Mouse (Mus musculus): ENCODE results near the gene Adk. TPM values are rescaled to one million over a fixed set of nuclear protein-coding genes. Genes with fewer than 3 reads are reported as not detected.

Gene Adk
- polyA plus RNA-seq, 1 experiment from 2014 or later, result 79.3 TPM

DNA sequence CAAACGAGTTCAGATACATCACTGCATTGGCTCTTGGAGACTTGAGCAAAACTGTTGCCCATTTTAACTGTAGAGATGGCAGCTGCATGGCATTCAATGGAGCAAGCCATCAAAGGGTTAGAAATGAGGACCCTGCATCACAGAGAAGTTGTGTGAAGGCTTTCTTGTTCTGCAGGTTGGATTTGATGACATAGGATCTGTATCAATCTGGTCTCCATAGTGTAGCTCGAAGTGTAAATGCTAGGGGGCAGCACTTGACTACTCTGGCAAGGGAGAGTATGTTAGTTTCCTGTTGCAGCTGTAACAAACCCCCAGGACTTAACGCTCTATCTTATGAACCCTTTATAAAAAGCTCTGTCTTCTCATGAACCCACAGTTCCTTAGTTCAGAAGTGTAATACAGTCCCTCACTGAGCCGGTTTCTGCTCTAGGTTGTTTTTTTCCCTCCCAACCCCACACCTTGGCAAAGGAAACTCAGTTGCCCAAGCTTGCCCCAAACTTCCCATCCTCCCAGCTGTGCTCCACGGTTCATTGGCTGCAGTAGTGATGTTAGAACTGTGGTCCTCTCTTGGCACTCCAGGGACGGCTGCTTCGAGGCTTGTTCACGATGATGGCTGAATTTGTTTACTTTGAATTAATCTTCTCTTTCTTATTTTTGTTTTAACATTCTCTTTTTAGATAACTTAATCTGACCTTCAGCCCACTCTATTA, 91.2 kb downstream of the Adk start:
- Histone ChIP-seq H3K27me3 (no peaks in the 10 kb centered on the region), H3K4me2 (replicated peaks) (no peak overlapping the region), H3K36me3 (no peaks in the 10 kb centered on the region), H3K4me3 (no peak overlapping the region), H3K9me3 (replicated peaks) (no peaks in the 10 kb centered on the region), H3K27ac (no peak overlapping the region), H3K4me1 (no peaks in the 10 kb centered on the region), H3K9ac (no peak overlapping the region)
- 73% methylated on average over 8 of the region's 8 CpGs for WGBS
- ATAC-seq (ENCODE audit: low FRiP score), result no peak

- H3K4me3 ChIP-seq, result no peak overlapping the region
- 98% methylated on average over 1 of the region's 1 CpGs for WGBS
- no peak overlapping the region for H3K27ac ChIP-seq
- H3K36me3 ChIP-seq, result no peaks in the 10 kb centered on the region
- H3K9me3 ChIP-seq (replicated peaks), result no peaks in the 10 kb centered on the region
- no peak overlapping the region for H3K4me2 ChIP-seq (replicated peaks)
- no peaks in the 10 kb centered on the region for H3K4me1 ChIP-seq
- H3K9ac ChIP-seq, result no peak overlapping the region
- no peak for ATAC-seq (ENCODE audit: low FRiP score)
- H3K27me3 ChIP-seq, result no peaks in the 10 kb centered on the region
Measured at GRCm38 (mm10) chr14:21147171-21147570, 94.8 kb downstream of the Adk start.

GRCm38 (mm10) chr14:21150301-21150700, 97.9 kb downstream of the Adk start:
- ATAC-seq (ENCODE audit: low FRiP score), result no peak
- Histone ChIP-seq H3K36me3 (no peaks in the 10 kb centered on the region), H3K9me3 (replicated peaks) (no peaks in the 10 kb centered on the region), H3K27ac (no peak overlapping the region), H3K4me1 (no peaks in the 10 kb centered on the region), H3K4me3 (no peak overlapping the region), H3K27me3 (no peaks in the 10 kb centered on the region), H3K9ac (no peak overlapping the region), H3K4me2 (replicated peaks) (no peak overlapping the region)
- WGBS, result 82% methylated on average over 4 of the region's 4 CpGs

DNA sequence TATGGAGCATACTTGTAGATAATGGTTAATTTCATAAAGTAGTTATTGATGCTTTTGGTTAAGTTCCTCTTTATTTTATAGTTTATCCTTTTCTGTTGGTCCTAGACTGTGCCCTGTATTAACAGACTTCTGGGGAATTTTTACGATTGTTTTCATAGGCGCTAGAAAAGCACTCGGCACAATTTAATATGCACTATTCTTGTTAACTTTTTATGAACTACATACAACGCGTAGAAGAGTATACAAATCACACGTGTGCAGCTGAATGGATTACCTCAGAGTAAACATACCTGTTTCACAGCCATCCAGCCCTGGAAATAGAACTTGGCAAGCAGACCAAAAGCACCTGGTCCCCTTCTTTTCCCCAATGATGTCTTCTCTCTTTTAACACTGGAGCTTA, 99.7 kb downstream of the Adk start:
- Histone ChIP-seq H3K9me3 (replicated peaks) (no peaks in the 10 kb centered on the region), H3K4me2 (replicated peaks) (no peak overlapping the region), H3K4me1 (no peaks in the 10 kb centered on the region), H3K9ac (no peak overlapping the region), H3K36me3 (no peaks in the 10 kb centered on the region), H3K27ac (no peak overlapping the region), H3K4me3 (no peak overlapping the region), H3K27me3 (no peaks in the 10 kb centered on the region)
- no peak for ATAC-seq (ENCODE audit: low FRiP score)
- WGBS, result 94% methylated on average over 6 of the region's 6 CpGs

- H3K4me3 ChIP-seq, result no peak overlapping the region
- no peak overlapping the region for H3K27ac ChIP-seq
- no peak overlapping the region for H3K4me2 ChIP-seq (replicated peaks)
- no peaks in the 10 kb centered on the region for H3K36me3 ChIP-seq
- no peaks in the 10 kb centered on the region for H3K27me3 ChIP-seq
- 55% methylated on average over 10 of the region's 10 CpGs for WGBS
- no peaks in the 10 kb centered on the region for H3K9me3 ChIP-seq (replicated peaks)
- ATAC-seq (ENCODE audit: low FRiP score), result no peak
- no peak overlapping the region for H3K9ac ChIP-seq
- no peaks in the 10 kb centered on the region for H3K4me1 ChIP-seq
Measured at GRCm38 (mm10) chr14:21165706-21166105, 113.3 kb downstream of the Adk start.

DNA sequence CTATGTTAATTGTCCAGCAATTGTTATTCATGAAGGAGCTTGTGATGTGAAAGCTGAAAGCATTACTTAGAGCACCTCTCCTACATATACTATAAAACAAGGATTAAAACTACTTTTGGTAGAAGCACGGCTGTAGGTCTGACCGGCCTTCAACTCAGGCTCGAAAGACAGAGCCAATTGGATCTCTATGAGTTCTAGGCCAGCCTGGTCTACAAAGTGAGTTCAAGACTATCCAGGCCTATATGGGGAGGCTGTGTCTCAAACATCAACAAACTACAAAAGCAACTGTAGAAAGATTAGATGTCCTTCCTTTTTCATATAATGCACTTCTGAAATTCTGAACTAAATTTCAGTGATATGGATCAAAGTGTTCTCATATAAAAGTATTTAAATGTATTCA, 113.7 kb downstream of the Adk start:
- Histone ChIP-seq H3K9me3 (replicated peaks) (no peaks in the 10 kb centered on the region), H3K27ac (no peak overlapping the region), H3K4me2 (replicated peaks) (no peak overlapping the region), H3K9ac (no peak overlapping the region), H3K27me3 (no peaks in the 10 kb centered on the region), H3K4me3 (no peak overlapping the region), H3K4me1 (no peaks in the 10 kb centered on the region), H3K36me3 (no peaks in the 10 kb centered on the region)
- no peak for ATAC-seq (ENCODE audit: low FRiP score)
- WGBS, result 80% methylated on average over 3 of the region's 3 CpGs

- no peaks in the 10 kb centered on the region for H3K27me3 ChIP-seq
- no peak overlapping the region for H3K27ac ChIP-seq
- no peaks in the 10 kb centered on the region for H3K9me3 ChIP-seq (replicated peaks)
- ATAC-seq (ENCODE audit: low FRiP score), result no peak
- 91% methylated on average over 1 of the region's 1 CpGs for WGBS
- no peaks in the 10 kb centered on the region for H3K36me3 ChIP-seq
- H3K4me3 ChIP-seq, result no peak overlapping the region
- no peak overlapping the region for H3K9ac ChIP-seq
- H3K4me1 ChIP-seq, result no peaks in the 10 kb centered on the region
- no peak overlapping the region for H3K4me2 ChIP-seq (replicated peaks)
Measured at GRCm38 (mm10) chr14:21173973-21174745, 121.8 kb downstream of the Adk start.

GRCm38 (mm10) chr14:21174804-21175203, 122.4 kb downstream of the Adk start:
- H3K4me3 ChIP-seq, result no peak overlapping the region
- no peaks in the 10 kb centered on the region for H3K27me3 ChIP-seq
- no peak overlapping the region for H3K9ac ChIP-seq
- H3K4me1 ChIP-seq, result no peaks in the 10 kb centered on the region
- no peaks in the 10 kb centered on the region for H3K36me3 ChIP-seq
- WGBS, result 94% methylated on average over 2 of the region's 2 CpGs
- no peak overlapping the region for H3K27ac ChIP-seq
- H3K9me3 ChIP-seq (replicated peaks), result no peaks in the 10 kb centered on the region
- H3K4me2 ChIP-seq (replicated peaks), result no peak overlapping the region
- ATAC-seq (ENCODE audit: low FRiP score), result no peak

DNA sequence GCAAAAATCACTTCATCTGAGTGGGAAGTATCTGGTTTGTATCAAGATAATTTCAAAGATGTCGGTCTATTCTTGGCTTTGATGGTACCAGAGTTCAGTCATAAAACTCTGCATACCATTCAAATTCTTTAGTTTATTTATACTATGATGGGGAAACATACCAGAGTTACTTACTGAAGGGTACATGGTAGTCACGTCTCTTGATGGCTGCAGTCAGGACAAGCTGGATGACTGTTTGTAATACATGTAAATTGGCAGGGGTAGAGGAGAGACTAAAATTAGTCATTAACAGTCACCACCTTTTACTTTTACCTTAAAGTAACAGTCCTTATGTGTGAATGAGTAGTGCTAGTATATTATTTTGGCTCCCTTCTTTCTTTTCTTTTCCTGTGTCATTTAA, 125.4 kb downstream of the Adk start:
- no peak for ATAC-seq (ENCODE audit: low FRiP score)
- Histone ChIP-seq H3K9me3 (replicated peaks) (no peaks in the 10 kb centered on the region), H3K4me1 (no peaks in the 10 kb centered on the region), H3K4me3 (no peak overlapping the region), H3K36me3 (no peaks in the 10 kb centered on the region), H3K27me3 (no peaks in the 10 kb centered on the region), H3K27ac (no peak overlapping the region), H3K9ac (no peak overlapping the region), H3K4me2 (replicated peaks) (no peak overlapping the region)
- WGBS, result 79% methylated on average over 2 of the region's 2 CpGs

- 89% methylated on average over 6 of the region's 6 CpGs for WGBS
Measured at GRCm38 (mm10) chr14:21178356-21178755, 126.0 kb downstream of the Adk start.

DNA sequence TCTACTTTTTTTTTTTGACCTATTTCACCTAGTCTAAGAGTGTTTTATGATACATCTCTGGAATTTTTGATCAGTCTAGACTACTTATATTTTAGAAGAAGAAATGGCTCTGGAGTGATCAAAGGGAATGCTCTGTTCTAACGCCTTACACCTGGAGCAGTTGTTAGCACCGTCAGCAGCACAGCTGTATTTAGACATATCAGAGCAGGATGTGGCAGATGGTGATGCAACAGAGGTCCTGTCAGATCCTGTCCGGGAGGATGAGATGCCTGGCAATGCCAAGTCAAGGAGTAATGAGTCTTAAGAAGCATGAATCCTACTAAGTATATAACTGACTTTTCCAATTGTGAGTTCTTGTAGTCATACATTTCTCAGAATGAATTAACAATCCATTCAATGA, 128.7 kb downstream of the Adk start:
- no peak overlapping the region for H3K27ac ChIP-seq
- no peak overlapping the region for H3K9ac ChIP-seq
- H3K4me3 ChIP-seq, result no peak overlapping the region
- H3K36me3 ChIP-seq, result no peaks in the 10 kb centered on the region
- H3K4me2 ChIP-seq (replicated peaks), result no peak overlapping the region
- WGBS, result 82% methylated on average over 3 of the region's 3 CpGs
- ATAC-seq (ENCODE audit: low FRiP score), result no peak
- no peaks in the 10 kb centered on the region for H3K9me3 ChIP-seq (replicated peaks)
- H3K4me1 ChIP-seq, result no peaks in the 10 kb centered on the region
- no peaks in the 10 kb centered on the region for H3K27me3 ChIP-seq

More at GRCm38 (mm10) chr14:21178356-21178755, 126.0 kb downstream of the Adk start:
- Histone ChIP-seq H3K4me1 (no peaks in the 10 kb centered on the region), H3K27ac (no peak overlapping the region), H3K4me2 (replicated peaks) (no peak overlapping the region), H3K27me3 (no peaks in the 10 kb centered on the region), H3K36me3 (no peaks in the 10 kb centered on the region), H3K9ac (no peak overlapping the region), H3K9me3 (replicated peaks) (no peaks in the 10 kb centered on the region), H3K4me3 (no peak overlapping the region)
- no peak for ATAC-seq (ENCODE audit: low FRiP score)

DNA sequence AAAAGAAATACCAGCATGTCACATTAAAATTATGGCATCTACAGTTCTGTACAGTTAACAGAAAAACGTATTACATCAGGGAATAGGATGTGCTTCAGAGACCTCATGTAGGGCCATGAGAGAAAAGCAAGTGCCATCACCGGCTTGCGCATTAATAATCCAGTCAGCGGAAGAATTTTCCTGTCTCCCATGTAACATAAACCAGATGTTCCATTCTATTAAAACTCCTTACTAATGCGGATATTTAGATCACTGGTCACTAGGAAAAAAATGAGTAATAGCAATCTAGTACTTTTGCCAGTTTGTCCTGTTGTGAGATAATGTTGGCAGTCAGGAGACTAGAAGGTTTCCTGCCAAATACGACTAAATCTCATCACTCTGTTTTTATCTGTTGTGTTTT, 139.6 kb downstream of the Adk start:
- no peaks in the 10 kb centered on the region for H3K27me3 ChIP-seq
- no peak overlapping the region for H3K9ac ChIP-seq
- H3K36me3 ChIP-seq, result no peaks in the 10 kb centered on the region
- H3K4me1 ChIP-seq, result no peaks in the 10 kb centered on the region
- 85% methylated on average over 6 of the region's 6 CpGs for WGBS
- no peaks in the 10 kb centered on the region for H3K9me3 ChIP-seq (replicated peaks)
- no peak for ATAC-seq (ENCODE audit: low FRiP score)
- H3K27ac ChIP-seq, result no peak overlapping the region
- no peak overlapping the region for H3K4me3 ChIP-seq
- H3K4me2 ChIP-seq (replicated peaks), result no peak overlapping the region

DNA sequence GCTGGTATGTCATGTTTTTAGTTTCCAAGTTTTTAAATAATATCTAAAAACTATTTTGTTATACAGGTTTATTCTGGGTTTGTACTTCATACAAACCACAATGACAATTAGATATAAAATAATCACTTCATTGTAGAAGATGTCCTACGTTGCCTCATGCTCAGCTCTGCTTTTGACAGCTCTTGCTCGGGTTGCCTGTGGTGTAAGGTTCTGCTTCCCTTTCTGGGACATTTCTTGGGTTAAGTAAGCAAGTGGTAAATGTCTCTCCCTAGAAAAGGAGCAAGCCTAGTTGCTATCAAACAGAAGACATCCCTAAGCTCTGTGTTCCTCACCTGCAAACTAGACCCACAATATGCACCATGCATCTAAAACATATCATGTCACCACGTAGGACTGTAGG, 140.4 kb downstream of the Adk start:
- WGBS, result 92% methylated on average over 3 of the region's 3 CpGs
- H3K4me1 ChIP-seq, result no peaks in the 10 kb centered on the region
- H3K4me2 ChIP-seq (replicated peaks), result no peak overlapping the region
- no peaks in the 10 kb centered on the region for H3K36me3 ChIP-seq
- H3K27me3 ChIP-seq, result no peaks in the 10 kb centered on the region
- no peak overlapping the region for H3K27ac ChIP-seq
- ATAC-seq (ENCODE audit: low FRiP score), result no peak
- no peak overlapping the region for H3K4me3 ChIP-seq
- no peaks in the 10 kb centered on the region for H3K9me3 ChIP-seq (replicated peaks)
- H3K9ac ChIP-seq, result no peak overlapping the region
